Mouse (Mus musculus) gastrocnemius, postnatal 25 days (tissue): Measurements from ENCODE around the gene Rap1b. TPM values are rescaled to one million over a fixed set of nuclear protein-coding genes. Genes with fewer than 3 reads are reported as not detected.

Source experiments
- DNase-seq: peaks from one replicate; pipeline ENCODE4 v3.0.0; 2022
- total RNA-seq, 2 experiments: library from RNA; stranded (reverse); gene quantifications; 1 replicate in 1 of 2; 2 replicates in 1 of 2; pipeline ENCODE4 v1.2.3; 2021

Gene Rap1b
- total RNA-seq, 2 experiments from 2014 or later, result 22.8 to 24.2 TPM

- no peak for DNase-seq
Observed at GRCm38 (mm10) chr10:117769541-117770285, 76.1 kb downstream of the Rap1b start.

- no peak for DNase-seq
Observed at GRCm38 (mm10) chr10:117768141-117768440, 77.7 kb downstream of the Rap1b start.

- no peak for DNase-seq
Observed at GRCm38 (mm10) chr10:117767286-117768140, 78.3 kb downstream of the Rap1b start.

GRCm38 (mm10) chr10:117766896-117767160 is 79.0 kb downstream of the Rap1b start:
- DNase-seq, result no peak

GRCm38 (mm10) chr10:117766111-117766895 is 79.5 kb downstream of the Rap1b start:
- no peak for DNase-seq

GRCm38 (mm10) chr10:117765116-117765894 is 80.5 kb downstream of the Rap1b start:
- DNase-seq, result no peak

- DNase-seq, result no peak
Observed at GRCm38 (mm10) chr10:117764598-117764997, 81.2 kb downstream of the Rap1b start.

Other genes with a start within 250 kb of the Rap1b start
- gene Cpm, start 216.5 kb downstream of the Rap1b start, total RNA-seq, result 1 to 10 TPM; 2.3 to 2.4 TPM
- gene Mdm2, start 135.3 kb downstream of the Rap1b start, total RNA-seq, result 10 to 100 TPM; 38.5 to 43.8 TPM
- 1 to 10 TPM; 3.8 to 4.8 TPM for gene Slc35e3, start 99.7 kb downstream of the Rap1b start, total RNA-seq
- gene Nup107, start 53.3 kb downstream of the Rap1b start, total RNA-seq, result 1 to 10 TPM; 6.0 TPM